Mouse (Mus musculus) mouse embryonic stem cell (cell line): ENCODE measurements around the gene Cdh26.

Source experiments
- in situ Hi-C, 2 experiments: fragments of 300-500 bp; cut with MboI; formaldehyde crosslinking; loops; 1 replicate in 1 of 2; 3 replicates in 1 of 2; pipeline ENCODE4 v1.14.3; 2019 to 2020; ENCODE audit warnings: low sequenced_read_pairs in 2 of 2, low pct_unique_long_range_greater_than_20kb in 1 of 2, mixed read lengths in 1 of 2; ENCODE audit not compliant: unreplicated experiment in 1 of 2

Cdh26 gene

DNA sequence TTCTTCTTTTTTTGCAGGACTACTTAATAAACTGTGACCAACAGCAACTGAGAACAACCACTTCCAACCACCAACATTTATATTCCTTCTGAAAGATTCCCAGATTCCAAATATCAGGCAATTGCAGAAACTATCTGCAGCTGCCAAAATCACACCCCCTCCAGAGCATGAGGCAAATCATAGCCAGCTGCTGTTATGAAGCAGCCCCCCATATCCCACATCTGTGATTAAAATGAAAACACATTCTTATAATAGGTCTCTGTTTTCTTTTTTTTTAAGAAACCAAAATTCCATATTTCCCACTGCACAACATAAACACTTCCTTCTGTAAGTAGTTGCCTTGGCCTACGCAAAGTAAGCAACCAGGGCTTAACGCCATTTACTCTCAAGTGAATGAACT, 65.5 kb downstream of the Cdh26 start:
- in situ Hi-C loops: no loop called here

DNA sequence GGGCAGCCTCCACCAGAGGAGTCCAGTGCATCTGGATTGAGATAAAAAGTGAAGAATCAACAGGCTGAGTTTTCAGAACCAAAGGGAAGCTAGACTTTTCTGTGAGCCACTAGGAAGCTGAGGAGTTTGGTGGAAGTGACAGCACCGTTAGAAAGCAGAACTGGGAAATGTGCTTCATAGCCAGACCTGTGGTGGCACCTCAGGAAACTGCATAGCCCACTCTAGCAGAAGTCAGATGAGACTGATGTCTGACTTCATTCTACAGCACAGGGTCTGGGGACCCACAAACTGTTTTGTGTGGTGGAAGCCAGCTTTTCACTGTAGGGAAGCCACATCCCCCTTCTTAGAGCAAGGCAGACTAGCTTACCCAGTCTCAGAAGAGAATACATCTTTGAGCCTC, 67.6 kb downstream of the Cdh26 start:
- in situ Hi-C loops: no loop called here

DNA sequence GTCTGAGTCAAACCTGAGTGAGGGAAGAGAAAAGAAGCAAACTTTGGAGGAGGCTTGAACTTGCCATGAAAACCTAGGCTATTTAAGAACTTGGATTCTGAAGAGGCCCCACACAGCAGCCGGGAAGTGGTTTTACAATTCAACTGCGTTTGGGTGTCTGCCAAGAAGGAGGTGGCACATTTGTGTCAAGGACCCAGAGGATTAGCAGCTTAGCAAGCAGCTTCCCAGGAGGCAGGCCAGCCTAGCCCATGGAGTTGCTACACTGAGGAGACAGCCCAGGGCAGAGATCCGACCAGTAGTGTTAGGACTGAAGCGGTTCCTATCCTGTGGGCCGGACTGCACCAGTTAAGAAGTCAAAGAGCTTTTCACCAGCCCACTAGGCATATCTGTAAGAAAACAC, 68.1 kb downstream of the Cdh26 start:
- in situ Hi-C loops: no loop called here

DNA sequence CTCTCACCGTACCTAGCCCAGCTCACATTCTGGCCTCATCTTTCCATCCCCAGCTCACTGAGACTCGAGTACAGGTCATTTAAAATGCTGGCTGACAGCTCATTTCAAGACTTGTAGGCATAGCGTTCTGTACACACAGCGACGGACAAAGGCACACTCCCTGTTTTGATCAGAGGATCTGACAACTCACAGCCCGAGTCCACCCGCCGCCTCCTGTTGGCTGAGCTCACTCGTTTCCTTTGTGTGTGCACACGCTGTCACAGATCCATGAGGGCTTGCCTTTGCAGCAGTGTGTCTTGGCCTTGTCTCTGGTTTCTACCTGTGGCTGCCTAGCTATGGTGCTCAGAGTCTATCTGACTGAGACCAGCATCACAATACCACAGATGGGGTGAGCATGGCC, 72.1 kb downstream of the Cdh26 start:
- in situ Hi-C loops: no loop called here

DNA sequence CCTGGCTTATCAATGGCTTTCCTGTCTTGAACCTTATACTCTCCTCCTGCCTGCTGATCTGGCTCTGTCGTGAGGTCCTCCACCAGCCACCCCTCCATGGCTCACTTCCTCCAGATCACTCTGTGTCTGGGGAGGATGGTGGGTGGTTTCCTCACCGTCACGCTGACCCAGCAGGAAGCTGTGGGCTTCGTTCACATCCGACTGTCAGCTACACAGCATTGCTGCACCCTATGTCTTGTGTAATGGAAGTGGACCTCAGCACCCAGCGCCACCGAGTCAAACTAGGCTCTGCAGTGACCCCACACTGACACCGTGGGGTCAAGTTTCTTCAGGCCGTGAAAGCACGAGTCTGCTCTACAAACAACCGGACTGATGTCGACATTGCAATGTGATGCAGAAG, 75.7 kb downstream of the Cdh26 start:
- in situ Hi-C loops: no loop called here

DNA sequence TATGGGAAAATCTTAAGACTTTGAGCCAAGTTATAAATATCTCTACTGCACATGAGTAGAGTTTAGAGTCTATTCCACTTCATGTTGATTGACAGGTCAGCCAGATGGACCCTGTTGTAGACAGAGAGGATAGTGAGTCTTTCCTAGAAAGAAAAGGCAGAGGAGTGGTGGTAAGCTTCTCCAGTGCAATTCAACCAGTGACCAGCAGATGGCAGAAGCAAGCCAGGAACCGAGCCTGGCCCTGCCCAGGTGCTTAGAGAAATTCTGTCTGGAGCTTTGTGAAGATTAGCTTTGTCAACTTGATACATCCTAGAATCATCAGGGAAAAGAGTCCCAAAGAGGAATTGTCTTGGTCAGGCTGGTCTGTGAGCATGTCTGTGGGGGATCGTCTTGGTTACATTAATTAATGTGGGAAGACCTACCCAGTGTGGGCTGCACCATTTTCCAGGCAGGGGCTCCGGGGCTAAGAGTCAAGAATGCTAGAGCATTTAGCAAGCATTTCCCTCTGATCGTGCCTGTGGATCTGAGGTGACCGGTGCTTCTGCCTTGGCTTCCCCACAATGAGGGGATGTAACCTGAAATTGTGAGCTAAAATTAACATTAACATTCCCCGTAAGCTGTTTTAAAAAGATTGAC, 77.2 kb downstream of the Cdh26 start:
- in situ Hi-C loops: no loop called here

DNA sequence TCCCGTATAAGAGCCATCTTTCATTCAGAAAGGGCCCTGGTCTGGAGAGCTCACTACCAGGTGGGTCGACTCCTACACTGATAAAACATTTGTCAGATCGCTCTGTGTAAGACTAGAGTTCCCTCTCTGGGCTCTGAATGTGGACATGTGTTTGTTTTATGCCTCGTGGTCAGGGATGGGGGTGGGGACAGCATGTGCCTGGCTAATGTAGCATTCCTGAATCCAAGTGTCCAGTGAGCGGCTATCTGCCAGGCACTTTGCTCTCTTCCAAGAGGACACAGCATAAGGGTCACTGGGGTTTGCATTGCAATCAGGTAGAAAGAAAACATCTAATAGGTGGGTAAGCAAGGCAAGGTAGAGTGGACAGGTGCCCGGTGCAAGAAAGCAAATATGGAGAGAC, 77.9 kb downstream of the Cdh26 start:
- in situ Hi-C loops: no loop called here

DNA sequence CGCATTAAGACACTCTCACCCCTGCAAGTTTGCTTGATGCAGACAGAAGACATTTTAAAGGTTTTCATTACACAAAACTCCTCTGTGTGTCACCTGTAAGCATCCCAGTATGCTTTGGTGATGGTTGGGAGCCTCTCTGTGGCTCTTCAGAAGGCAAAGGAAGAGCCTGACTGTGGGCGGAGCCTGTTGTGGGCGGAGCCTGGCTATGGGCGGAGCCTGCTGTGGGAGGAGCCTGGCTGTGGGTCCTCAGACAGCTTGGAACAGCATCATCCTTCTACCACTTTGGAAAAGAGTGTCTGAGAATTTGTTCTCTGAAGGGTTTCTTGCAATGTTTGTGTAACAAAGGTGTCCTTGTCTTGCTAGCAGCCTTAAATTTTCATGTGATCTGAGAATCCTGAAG, 82.7 kb downstream of the Cdh26 start:
- in situ Hi-C loops: no loop called here

DNA sequence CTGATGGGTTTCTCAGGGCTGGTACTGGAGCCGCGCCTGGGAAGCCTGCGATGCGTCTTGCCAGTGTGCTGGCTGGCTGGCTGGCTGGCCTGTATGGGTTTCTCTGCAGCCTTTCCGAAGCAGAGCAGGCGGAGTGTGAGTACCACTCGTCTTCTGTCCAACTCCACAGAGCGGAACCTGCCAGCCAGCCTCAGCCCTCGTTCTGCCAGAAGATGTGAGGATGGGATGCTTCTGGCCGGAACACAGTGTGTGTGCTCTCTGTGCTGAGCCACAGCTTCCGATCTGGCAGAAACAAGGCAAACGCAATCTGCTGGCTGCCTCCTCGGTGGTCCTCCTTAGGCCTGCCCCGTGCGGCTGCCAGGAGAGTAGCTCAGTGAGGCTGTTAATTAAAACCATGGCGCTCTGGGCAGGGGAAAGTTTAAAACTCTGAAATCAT, 83.3 kb downstream of the Cdh26 start:
- in situ Hi-C loops: no loop called here

DNA sequence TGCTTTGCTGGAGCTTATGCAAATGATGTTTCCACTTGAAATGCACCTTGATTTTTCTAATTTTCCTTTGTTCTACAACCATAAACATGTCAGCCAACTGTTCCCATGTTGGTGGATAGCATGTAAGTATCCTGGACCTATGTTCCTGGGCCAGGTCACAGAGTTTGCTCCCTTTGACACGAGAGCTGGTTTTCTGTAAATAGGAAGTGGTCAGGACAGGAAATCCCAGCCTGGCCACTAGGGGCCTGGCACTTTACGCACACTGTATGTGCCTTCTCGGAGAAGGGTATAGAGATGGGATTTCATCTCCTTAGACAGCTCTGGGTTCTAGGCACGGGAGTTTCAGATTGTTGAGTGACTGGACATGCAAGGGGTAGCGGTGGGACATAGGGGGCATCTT, 86.1 kb downstream of the Cdh26 start:
- in situ Hi-C loops: no loop called here

DNA sequence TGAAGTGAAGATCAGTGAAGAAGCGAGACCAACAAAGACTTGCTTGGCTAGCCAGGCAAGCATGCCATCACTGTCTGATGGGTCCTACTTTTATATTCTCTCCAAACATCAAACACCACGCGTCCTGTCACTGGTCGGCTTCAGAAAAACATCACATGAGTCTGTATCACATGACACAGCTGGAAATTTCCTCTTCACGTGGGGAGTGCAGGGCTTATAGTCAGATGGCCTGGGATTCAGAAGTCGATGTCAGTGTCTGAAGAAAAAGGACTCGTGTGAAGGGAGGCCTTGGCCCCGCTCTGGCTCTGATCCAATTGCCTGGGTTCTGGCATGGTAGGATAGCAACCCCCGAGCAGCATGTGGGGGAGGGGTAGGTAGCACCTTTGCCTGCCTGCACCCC, 86.6 kb downstream of the Cdh26 start:
- in situ Hi-C loops: no loop called here

DNA sequence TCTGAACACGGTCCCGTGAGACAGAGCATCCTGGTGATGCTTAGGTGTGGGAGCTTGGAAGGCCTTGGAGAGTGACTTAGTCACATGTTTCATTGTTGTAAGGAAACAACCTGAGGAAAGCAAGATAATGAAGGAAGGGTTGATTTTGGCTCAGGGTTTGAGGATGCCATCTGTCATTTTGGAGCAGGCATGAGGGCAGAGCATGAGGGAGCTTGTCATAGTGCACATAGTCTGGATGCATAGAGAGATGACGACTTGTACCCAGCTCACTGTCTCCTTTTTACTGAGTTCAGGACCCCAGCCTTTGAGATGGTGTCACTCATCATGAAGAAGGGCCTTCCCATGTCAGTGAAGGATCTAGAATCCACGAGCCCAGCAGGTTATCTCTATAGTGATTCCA, 89.0 kb downstream of the Cdh26 start:
- in situ Hi-C loops: no loop called here

DNA sequence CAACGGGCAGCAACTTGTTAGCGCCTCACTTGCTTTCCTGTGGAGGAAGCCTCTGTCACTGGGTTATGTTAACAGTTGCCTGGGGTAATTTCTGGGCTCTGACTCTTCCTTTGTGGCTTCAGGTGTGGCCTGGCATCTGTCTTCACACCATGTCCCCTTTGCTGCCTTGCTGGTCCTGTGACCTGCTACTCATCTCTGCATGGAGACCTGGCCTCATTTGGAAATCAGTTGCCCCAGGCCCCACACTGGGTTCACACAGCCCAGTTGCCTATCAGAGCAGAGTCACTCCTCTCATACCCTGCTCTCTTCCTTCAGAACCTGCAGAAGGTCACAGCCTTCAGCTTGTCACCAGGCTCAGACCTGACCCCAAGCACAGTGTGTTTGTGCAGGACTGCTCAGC, 89.9 kb downstream of the Cdh26 start:
- in situ Hi-C loops: no loop called here

DNA sequence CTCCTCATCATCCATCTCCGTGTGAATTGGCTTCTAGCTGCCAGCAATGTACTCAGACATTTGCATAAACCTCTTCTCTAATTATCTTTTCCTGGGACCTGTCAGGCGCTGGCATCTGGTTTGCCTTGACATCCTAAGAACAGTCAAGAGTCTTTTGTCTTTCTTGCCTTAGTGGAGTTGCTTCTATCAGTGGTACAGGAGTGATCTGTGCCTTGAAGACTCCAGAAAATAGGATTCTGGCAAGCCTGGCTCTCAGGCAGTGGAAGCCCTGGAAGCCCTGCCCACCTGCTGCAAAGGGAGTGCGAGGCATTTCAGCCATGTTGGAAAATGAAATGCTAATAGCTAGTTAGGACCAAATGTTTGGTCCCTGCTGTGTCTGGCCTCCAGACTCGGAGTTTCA, 92.0 kb downstream of the Cdh26 start:
- in situ Hi-C loops: no loop called here

DNA sequence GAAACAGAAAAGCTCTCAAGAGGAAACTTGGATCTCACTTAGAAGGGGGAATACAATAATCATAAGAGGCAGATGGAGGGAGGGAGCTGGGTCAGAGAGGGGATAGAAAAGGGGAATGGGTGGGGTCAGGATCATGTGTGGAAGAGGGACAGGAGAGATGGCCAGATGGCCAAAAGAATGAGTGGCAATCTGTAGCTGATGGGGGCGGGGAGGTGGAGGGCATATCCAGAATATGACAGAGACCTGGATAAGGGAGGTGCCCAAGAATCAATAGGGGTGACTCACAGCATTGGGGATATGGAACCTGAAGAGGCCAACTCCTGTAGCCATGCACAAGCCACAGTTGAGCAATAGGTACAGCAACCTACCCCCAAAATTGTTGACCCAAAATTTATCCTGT, 92.5 kb downstream of the Cdh26 start:
- in situ Hi-C loops: no loop called here

DNA sequence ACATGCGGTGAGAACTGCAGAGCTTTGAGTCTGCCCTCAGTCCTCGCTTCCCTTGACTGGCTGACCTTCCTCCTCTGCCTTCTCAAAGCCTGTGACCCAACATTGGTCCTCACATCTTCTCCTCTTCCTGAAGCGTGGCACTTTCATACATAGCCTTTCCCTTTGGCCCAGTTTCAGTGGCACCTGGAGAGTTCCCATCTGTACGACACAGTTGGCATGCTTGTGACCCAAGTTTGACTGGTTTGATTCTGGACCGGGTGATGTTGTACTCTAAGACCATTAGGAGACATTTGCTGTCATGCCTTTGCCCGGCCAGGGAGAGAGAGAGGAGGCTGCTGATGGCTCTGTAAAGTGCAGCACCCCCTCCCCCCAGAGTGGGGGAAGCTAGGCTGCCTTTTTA, 96.4 kb downstream of the Cdh26 start:
- in situ Hi-C loops: no loop called here

DNA sequence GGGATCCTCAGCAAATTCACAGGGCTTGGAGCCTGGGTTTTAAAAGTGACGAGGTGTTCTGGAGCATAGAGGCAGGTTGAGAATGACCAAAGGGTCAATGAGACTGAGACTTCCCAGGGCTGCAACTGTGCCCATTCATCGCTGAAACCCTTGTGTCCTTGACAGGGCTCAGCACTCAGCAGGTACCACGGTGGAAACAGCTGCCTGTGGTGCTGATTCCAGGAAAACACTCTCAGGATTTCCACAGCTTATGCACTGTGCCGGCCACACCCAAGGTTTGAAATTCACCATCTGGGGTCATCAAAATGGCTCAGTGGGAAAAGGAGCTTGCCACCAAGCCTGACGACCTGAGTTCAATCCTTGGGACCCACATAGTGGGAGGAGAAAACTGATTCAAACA, 100.9 kb downstream of the Cdh26 start:
- in situ Hi-C loops: no loop called here

DNA sequence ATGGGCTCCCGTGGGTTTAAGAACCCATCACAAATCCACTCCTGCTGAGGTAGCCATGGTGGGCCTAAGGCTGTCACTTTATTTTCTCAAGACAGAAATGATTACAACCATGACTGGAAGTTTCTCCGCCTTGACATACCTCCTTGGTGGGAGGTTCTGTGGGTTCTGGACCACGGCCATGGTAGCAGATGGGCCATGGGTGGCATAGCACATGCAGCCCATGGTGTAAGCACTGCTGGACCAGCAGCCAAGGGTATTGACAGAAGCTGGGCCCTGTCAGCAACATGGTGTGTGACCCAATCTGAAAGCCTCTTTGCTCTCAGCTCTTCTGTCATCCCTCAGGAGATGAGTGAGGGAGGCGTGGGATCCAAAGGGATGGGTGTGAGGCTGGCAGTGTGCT, 106.2 kb downstream of the Cdh26 start:
- in situ Hi-C loops: no loop called here
